Mouse (Mus musculus): ENCODE data around the gene Ebf3.

- no peak for TF ChIP-seq CTCF (IDR thresholded peaks at IDR 0.05; ENCODE audit: low read depth, low read length)
- no peak for TF ChIP-seq POLR2A (IDR thresholded peaks at IDR 0.05; ENCODE audit: insufficient read depth, low read length)
- no peak for TF ChIP-seq EP300 (IDR thresholded peaks at IDR 0.05; ENCODE audit: insufficient read depth, low read depth, low read length)
Measured at GRCm38 (mm10) chr7:137240481-137240880, 73.8 kb downstream of the Ebf3 start.

Measured in ES-Bruce4 (cell line).